Mouse (Mus musculus) thymus, adult 2 months (tissue): ENCODE measurements around the gene Kif5c. TPM values are rescaled to one million over a fixed set of nuclear protein-coding genes. Genes with fewer than 3 reads are reported as not detected.

Experiments
- DNase-seq: peaks from one replicate; pipeline ENCODE4 v3.0.0; 2021
- H3K27ac ChIP-seq: fragments of 200-500 bp; 2 replicates; pipeline ENCODE4 v1.5.1; 2012; ENCODE audit warnings: low read length, control low read depth; ENCODE audit not compliant: control insufficient read depth, insufficient read depth
- H3K27me3 ChIP-seq: fragments of 200-500 bp; 2 replicates; pipeline ENCODE4 v1.6.1; 2012; ENCODE audit warnings: mild to moderate bottlenecking, low read length, moderate library complexity, mixed read lengths; ENCODE audit not compliant: control insufficient read depth, insufficient read depth
- H3K36me3 ChIP-seq: fragments of 200-500 bp; 2 replicates; pipeline ENCODE4 v1.6.1; 2012; ENCODE audit warnings: mild to moderate bottlenecking, low read length, moderate library complexity; ENCODE audit not compliant: control insufficient read depth, insufficient read depth
- H3K4me1 ChIP-seq: fragments of 200-500 bp; replicated peaks from 2 replicates; pipeline ENCODE4 v1.6.1; 2012; ENCODE audit warnings: low read length; ENCODE audit not compliant: control insufficient read depth, insufficient read depth
- H3K4me3 ChIP-seq: fragments of 200-500 bp; 2 replicates; pipeline ENCODE4 v1.5.1; 2012; ENCODE audit warnings: mild to moderate bottlenecking, low read length, control low read depth, moderate library complexity; ENCODE audit not compliant: control insufficient read depth, insufficient read depth
- CTCF ChIP-seq: fragments of 200-500 bp; IDR thresholded peaks from 2 replicates; pipeline ENCODE4 v1.5.1; 2012; ENCODE audit warnings: mild to moderate bottlenecking, control low read depth, low read length, moderate library complexity, borderline replicate concordance; ENCODE audit not compliant: control insufficient read depth, poor library complexity, insufficient read depth; ENCODE audit errors: extremely low read depth
- POLR2A ChIP-seq: fragments of 200-500 bp; IDR thresholded peaks from 2 replicates; pipeline ENCODE4 v1.6.1; 2012; ENCODE audit warnings: mild to moderate bottlenecking, low read length, control low read depth, moderate library complexity; ENCODE audit not compliant: control insufficient read depth, poor library complexity, insufficient read depth; ENCODE audit errors: extremely low read depth
- WGBS: fragments of 180-500 bp; shearing (Covaris S2); methylation state at CpG from one replicate; pipeline ENCODE4 v1.1.7; 2018; 5-methylcytosine and 5-hydroxymethylcytosine counted together
- polyA plus RNA-seq: library from polyadenylated mRNA; depleted of rRNA; stranded (reverse); fragments of >200 nt; gene quantifications from 2 replicates; pipeline ENCODE4 v1.2.3, GENCODE M21; 2012

Gene Kif5c
- polyA plus RNA-seq, 1 experiment, result 0.40 TPM

- 95% methylated on average over 3 of the region's 3 CpGs for WGBS
Observed at GRCm38 (mm10) chr2:49753062-49753461, 134.0 kb downstream of the Kif5c start.

GRCm38 (mm10) chr2:49755054-49755453 is 136.0 kb downstream of the Kif5c start:
- H3K36me3 ChIP-seq, result no peaks in the 10 kb centered on the region
- no peak overlapping the region for H3K27ac ChIP-seq
- no peak for TF ChIP-seq POLR2A
- peak; percentile 26 for DNase-seq
- no peaks in the 10 kb centered on the region for H3K4me1 ChIP-seq
- no peaks in the 10 kb centered on the region for H3K27me3 ChIP-seq
- 70% methylated on average over 2 of the region's 2 CpGs for WGBS
- no peak overlapping the region for H3K4me3 ChIP-seq

More at GRCm38 (mm10) chr2:49753062-49753461, 134.0 kb downstream of the Kif5c start:
- Histone ChIP-seq H3K4me3 (no peak overlapping the region), H3K27ac (no peak overlapping the region), H3K36me3 (no peaks in the 10 kb centered on the region), H3K27me3 (no peaks in the 10 kb centered on the region), H3K4me1 (no peaks in the 10 kb centered on the region)
- DNase-seq, result no peak
- no peak for TF ChIP-seq CTCF
- no peak for TF ChIP-seq POLR2A

- H3K4me1 ChIP-seq, result no peaks in the 10 kb centered on the region
- 96% methylated on average over 7 of the region's 7 CpGs for WGBS
- no peak overlapping the region for H3K27ac ChIP-seq
- H3K36me3 ChIP-seq, result no peaks in the 10 kb centered on the region
- TF ChIP-seq POLR2A (no peak), CTCF (no peak)
- H3K27me3 ChIP-seq, result no peaks in the 10 kb centered on the region
- DNase-seq, result no peak
- H3K4me3 ChIP-seq, result no peak overlapping the region
Observed at GRCm38 (mm10) chr2:49757616-49758015, 138.5 kb downstream of the Kif5c start.

GRCm38 (mm10) chr2:49764331-49764946 is 145.3 kb downstream of the Kif5c start:
- H3K4me1 ChIP-seq, result peaks cover 3% of the 10 kb centered on the region; the same call in 1 of the 2 replicates
- no peak overlapping the region for H3K27ac ChIP-seq
- 47% methylated on average over 7 of the region's 7 CpGs for WGBS
- H3K27me3 ChIP-seq, result no peaks in the 10 kb centered on the region
- DNase-seq, result peak; percentile 39
- no peaks in the 10 kb centered on the region for H3K36me3 ChIP-seq
- no peak overlapping the region for H3K4me3 ChIP-seq
- TF ChIP-seq POLR2A, result no peak
- TF ChIP-seq CTCF, result peak; percentile 43; the same call in 1 of the 2 replicates

GRCm38 (mm10) chr2:49768916-49769315 is 149.8 kb downstream of the Kif5c start:
- no peak overlapping the region for H3K4me3 ChIP-seq
- WGBS, result 90% methylated on average over 2 of the region's 2 CpGs

GRCm38 (mm10) chr2:49770440-49770839 is 151.3 kb downstream of the Kif5c start:
- H3K4me3 ChIP-seq, result no peak overlapping the region
- H3K27ac ChIP-seq, result no peak overlapping the region
- H3K27me3 ChIP-seq, result no peaks in the 10 kb centered on the region
- TF ChIP-seq CTCF (no peak), POLR2A (no peak)
- no peak for DNase-seq
- WGBS, result 94% methylated on average over 5 of the region's 5 CpGs
- H3K4me1 ChIP-seq, result peaks cover 19% of the 10 kb centered on the region
- no peaks in the 10 kb centered on the region for H3K36me3 ChIP-seq

More at GRCm38 (mm10) chr2:49768916-49769315, 149.8 kb downstream of the Kif5c start:
- no peak for TF ChIP-seq POLR2A
- TF ChIP-seq CTCF, result no peak
- no peaks in the 10 kb centered on the region for H3K27me3 ChIP-seq
- no peaks in the 10 kb centered on the region for H3K36me3 ChIP-seq
- H3K27ac ChIP-seq, result no peak overlapping the region
- peaks cover 14% of the 10 kb centered on the region for H3K4me1 ChIP-seq
- DNase-seq, result no peak

GRCm38 (mm10) chr2:49771172-49771571 is 152.1 kb downstream of the Kif5c start:
- H3K4me1 ChIP-seq, result peaks cover 19% of the 10 kb centered on the region
- H3K36me3 ChIP-seq, result no peaks in the 10 kb centered on the region
- TF ChIP-seq POLR2A (no peak), CTCF (no peak)
- H3K27me3 ChIP-seq, result no peaks in the 10 kb centered on the region
- WGBS, result 6% methylated on average over 11 of the region's 11 CpGs
- H3K27ac ChIP-seq, result no peak overlapping the region
- H3K4me3 ChIP-seq, result no peak overlapping the region
- peak; percentile 7 for DNase-seq
